Mouse (Mus musculus): ENCODE data around the gene Slc17a5. TPM values are rescaled to one million over a fixed set of nuclear protein-coding genes. Genes with fewer than 3 reads are reported as not detected.

Gene Slc17a5
- polyA plus RNA-seq, 1 experiment from 2014 or later, result 16.6 TPM

DNA sequence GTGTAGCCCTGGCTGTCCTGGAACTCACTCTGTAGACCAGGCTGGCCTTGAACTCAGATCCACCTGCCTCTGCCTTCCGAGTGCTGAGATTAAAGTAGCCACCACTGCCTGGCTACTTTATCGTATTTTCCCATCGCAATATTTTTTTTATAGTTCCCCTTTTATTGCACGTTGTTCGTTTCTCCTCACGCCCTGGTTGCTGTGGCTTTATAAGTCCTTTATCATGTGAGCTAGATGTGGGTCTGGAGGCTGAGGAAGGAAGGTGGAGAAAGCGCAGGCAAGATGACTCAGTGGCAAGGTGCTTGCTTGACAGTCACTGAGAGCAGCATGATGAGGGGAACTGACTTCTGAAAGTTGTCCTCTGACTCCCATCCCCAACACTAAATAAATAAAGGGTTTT, 9.0 kb downstream of the Slc17a5 start:
- Histone ChIP-seq H3K4me1 (replicated peaks; ENCODE audit: control insufficient read depth, insufficient read depth, low read length) (0 out of 2 replicates have a peak, but pooled peaks cover 3% of the 10 kb centered on the region), H3K9ac (replicated peaks; ENCODE audit: low read depth, low read length) (no peak overlapping the region), H3K9me3 (ENCODE audit: control insufficient read depth, low read length) (no peaks in the 10 kb centered on the region), H3K27ac (ENCODE audit: low read length) (no peak overlapping the region), H3K36me3 (ENCODE audit: control insufficient read depth, insufficient read depth) (peaks cover 12% of the 10 kb centered on the region), H3K4me2 (ENCODE audit: low read length) (no peak overlapping the region), H3K4me3 (replicated peaks; ENCODE audit: low read length) (no peak overlapping the region), H3K27me3 (replicated peaks; ENCODE audit: control insufficient read depth, insufficient read depth, low read length) (no peaks in the 10 kb centered on the region)
- ATAC-seq, result no peak
- 92% methylated on average over 7 of the region's 7 CpGs for WGBS

DNA sequence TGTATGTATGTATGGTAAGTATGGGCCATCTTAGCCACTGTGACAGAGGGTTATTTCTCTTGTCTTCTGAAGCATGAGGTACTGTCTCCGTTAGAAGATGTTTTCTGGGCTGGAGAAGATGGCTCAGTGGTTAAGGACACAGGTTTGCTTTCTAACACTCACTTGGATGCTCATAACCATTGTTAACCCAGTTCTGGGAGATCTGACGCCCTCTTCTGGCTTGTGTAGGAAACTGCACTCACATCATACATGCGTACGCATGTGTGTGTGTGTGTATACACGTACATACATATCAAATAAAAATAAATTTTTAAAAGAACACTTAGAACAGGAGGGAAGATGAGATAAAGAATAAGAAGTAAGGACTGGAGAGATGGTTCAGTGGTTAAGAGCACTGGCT, 11.4 kb downstream of the Slc17a5 start:
- Histone ChIP-seq H3K9me3 (ENCODE audit: control insufficient read depth, low read length) (no peaks in the 10 kb centered on the region), H3K4me2 (ENCODE audit: low read length) (no peak overlapping the region), H3K4me3 (replicated peaks; ENCODE audit: low read length) (no peak overlapping the region), H3K9ac (replicated peaks; ENCODE audit: low read depth, low read length) (no peak overlapping the region), H3K27me3 (replicated peaks; ENCODE audit: control insufficient read depth, insufficient read depth, low read length) (no peaks in the 10 kb centered on the region), H3K27ac (ENCODE audit: low read length) (no peak overlapping the region), H3K36me3 (ENCODE audit: control insufficient read depth, insufficient read depth) (peaks cover 12% of the 10 kb centered on the region), H3K4me1 (replicated peaks; ENCODE audit: control insufficient read depth, insufficient read depth, low read length) (0 out of 2 replicates have a peak, but pooled peaks cover 3% of the 10 kb centered on the region)
- WGBS, result 93% methylated on average over 5 of the region's 5 CpGs
- no peak for ATAC-seq

GRCm38 (mm10) chr9:78569934-78570333, 17.9 kb downstream of the Slc17a5 start:
- no peak overlapping the region for H3K27ac ChIP-seq (ENCODE audit: low read length)
- peaks cover 9% of the 10 kb centered on the region for H3K36me3 ChIP-seq (ENCODE audit: control insufficient read depth, insufficient read depth)
- 74% methylated on average over 9 of the region's 9 CpGs for WGBS
- H3K4me2 ChIP-seq (ENCODE audit: low read length), result no peak overlapping the region
- H3K9ac ChIP-seq (replicated peaks; ENCODE audit: low read depth, low read length), result no peak overlapping the region
- no peak overlapping the region for H3K4me3 ChIP-seq (replicated peaks; ENCODE audit: low read length)
- H3K4me1 ChIP-seq (replicated peaks; ENCODE audit: control insufficient read depth, insufficient read depth, low read length), result no peaks in the 10 kb centered on the region
- no peak for ATAC-seq
- no peaks in the 10 kb centered on the region for H3K27me3 ChIP-seq (replicated peaks; ENCODE audit: control insufficient read depth, insufficient read depth, low read length)
- no peaks in the 10 kb centered on the region; the same call in 1 of the 2 replicates for H3K9me3 ChIP-seq (ENCODE audit: control insufficient read depth, low read length)

GRCm38 (mm10) chr9:78559479-78559878, 28.4 kb downstream of the Slc17a5 start:
- H3K9me3 ChIP-seq (ENCODE audit: control insufficient read depth, low read length), result no peaks in the 10 kb centered on the region
- no peak for ATAC-seq

DNA sequence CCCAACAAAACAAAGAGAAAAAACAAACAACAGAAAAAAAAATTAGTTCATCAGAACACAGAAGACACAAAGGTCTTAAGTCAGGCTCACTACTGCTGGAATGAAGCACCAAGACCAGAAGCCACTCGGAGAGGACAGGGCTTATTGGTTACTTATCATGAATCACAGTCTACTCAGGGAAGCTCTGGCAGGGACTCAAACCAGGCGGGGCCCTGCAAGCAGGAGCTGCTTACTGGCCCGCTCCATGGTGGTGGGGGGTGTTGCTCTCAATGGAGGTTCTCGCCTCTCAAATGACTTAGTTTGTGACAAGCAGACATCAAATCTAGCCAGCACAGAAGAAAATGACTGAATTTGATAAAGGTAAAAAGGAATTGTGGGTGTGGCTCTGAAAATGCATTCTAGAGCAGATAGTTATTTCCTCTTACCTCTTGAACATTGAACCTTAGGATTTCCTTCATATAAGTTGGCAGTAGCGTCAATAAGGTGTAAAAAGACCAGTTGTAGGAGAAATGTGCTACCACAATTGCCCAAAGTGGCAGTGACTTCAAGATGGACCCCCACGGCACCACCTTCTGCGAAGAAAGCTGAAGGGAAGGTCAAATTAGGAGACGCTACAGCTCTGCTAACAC, 29.1 kb downstream of the Slc17a5 start:
- Histone ChIP-seq H3K27me3 (replicated peaks; ENCODE audit: control insufficient read depth, insufficient read depth, low read length) (no peaks in the 10 kb centered on the region), H3K27ac (ENCODE audit: low read length) (no peak overlapping the region), H3K4me3 (replicated peaks; ENCODE audit: low read length) (no peak overlapping the region), H3K36me3 (ENCODE audit: control insufficient read depth, insufficient read depth) (peaks cover 3% of the 10 kb centered on the region; the same call in 1 of the 2 replicates), H3K4me2 (ENCODE audit: low read length) (no peak overlapping the region), H3K4me1 (replicated peaks; ENCODE audit: control insufficient read depth, insufficient read depth, low read length) (no peaks in the 10 kb centered on the region), H3K9ac (replicated peaks; ENCODE audit: low read depth, low read length) (no peak overlapping the region), H3K9me3 (ENCODE audit: control insufficient read depth, low read length) (no peaks in the 10 kb centered on the region)
- WGBS, result 76% methylated on average over 8 of the region's 8 CpGs
- no peak for ATAC-seq

More at GRCm38 (mm10) chr9:78559479-78559878, 28.4 kb downstream of the Slc17a5 start:
- Histone ChIP-seq H3K27ac (ENCODE audit: low read length) (no peak overlapping the region), H3K4me2 (ENCODE audit: low read length) (no peak overlapping the region), H3K36me3 (ENCODE audit: control insufficient read depth, insufficient read depth) (peaks cover 3% of the 10 kb centered on the region; the same call in 1 of the 2 replicates), H3K4me3 (replicated peaks; ENCODE audit: low read length) (no peak overlapping the region), H3K9ac (replicated peaks; ENCODE audit: low read depth, low read length) (no peak overlapping the region), H3K27me3 (replicated peaks; ENCODE audit: control insufficient read depth, insufficient read depth, low read length) (no peaks in the 10 kb centered on the region), H3K4me1 (replicated peaks; ENCODE audit: control insufficient read depth, insufficient read depth, low read length) (no peaks in the 10 kb centered on the region)
- WGBS, result 91% methylated on average over 4 of the region's 4 CpGs

- no peak overlapping the region for H3K27ac ChIP-seq (ENCODE audit: low read length)
- 87% methylated on average over 1 of the region's 1 CpGs for WGBS
- H3K9me3 ChIP-seq (ENCODE audit: control insufficient read depth, low read length), result no peaks in the 10 kb centered on the region
- no peaks in the 10 kb centered on the region for H3K27me3 ChIP-seq (replicated peaks; ENCODE audit: control insufficient read depth, insufficient read depth, low read length)
- no peak overlapping the region for H3K9ac ChIP-seq (replicated peaks; ENCODE audit: low read depth, low read length)
- no peak overlapping the region for H3K4me2 ChIP-seq (ENCODE audit: low read length)
- no peak for ATAC-seq
- no peak overlapping the region for H3K4me3 ChIP-seq (replicated peaks; ENCODE audit: low read length)
- no peaks in the 10 kb centered on the region for H3K4me1 ChIP-seq (replicated peaks; ENCODE audit: control insufficient read depth, insufficient read depth, low read length)
- H3K36me3 ChIP-seq (ENCODE audit: control insufficient read depth, insufficient read depth), result peaks cover 3% of the 10 kb centered on the region; the same call in 1 of the 2 replicates
These were observed 30.8 kb downstream of the Slc17a5 start for GRCm38 (mm10) chr9:78557041-78557440.

- peak; percentile 57 for ATAC-seq
- 49% methylated on average over 12 of the region's 12 CpGs for WGBS
- Histone ChIP-seq H3K27me3 (replicated peaks; ENCODE audit: control insufficient read depth, insufficient read depth, low read length) (no peaks in the 10 kb centered on the region), H3K4me2 (ENCODE audit: low read length) (no peak overlapping the region), H3K4me3 (replicated peaks; ENCODE audit: low read length) (no peak overlapping the region), H3K4me1 (replicated peaks; ENCODE audit: control insufficient read depth, insufficient read depth, low read length) (no peaks in the 10 kb centered on the region), H3K27ac (ENCODE audit: low read length) (no peak overlapping the region), H3K9me3 (ENCODE audit: control insufficient read depth, low read length) (no peaks in the 10 kb centered on the region), H3K36me3 (ENCODE audit: control insufficient read depth, insufficient read depth) (peaks cover 3% of the 10 kb centered on the region; the same call in 1 of the 2 replicates), H3K9ac (replicated peaks; ENCODE audit: low read depth, low read length) (no peak overlapping the region)
These were observed 34.9 kb downstream of the Slc17a5 start for GRCm38 (mm10) chr9:78552984-78553383.

DNA sequence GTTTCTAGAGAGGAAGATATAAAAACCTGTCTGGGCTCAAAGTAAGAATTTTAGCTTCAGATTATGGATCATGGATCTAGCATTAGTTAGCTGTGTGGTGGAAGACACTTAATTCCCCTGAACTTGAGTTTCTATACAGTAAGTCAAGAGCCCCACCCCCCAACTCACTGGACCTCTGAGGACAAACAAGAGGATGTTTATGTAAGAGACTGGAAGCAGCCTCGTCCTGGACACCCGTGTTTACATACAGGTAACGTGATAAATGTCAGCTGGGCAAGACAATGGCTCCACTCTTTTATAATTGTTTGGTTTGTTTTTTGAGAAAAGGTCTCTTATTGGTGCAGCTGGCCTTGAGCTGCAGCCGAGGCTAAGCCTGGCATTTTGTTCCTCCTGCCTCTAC, 36.1 kb downstream of the Slc17a5 start:
- H3K4me3 ChIP-seq (replicated peaks; ENCODE audit: low read length), result no peak overlapping the region
- H3K4me1 ChIP-seq (replicated peaks; ENCODE audit: control insufficient read depth, insufficient read depth, low read length), result no peaks in the 10 kb centered on the region
- no peak overlapping the region for H3K27ac ChIP-seq (ENCODE audit: low read length)
- H3K27me3 ChIP-seq (replicated peaks; ENCODE audit: control insufficient read depth, insufficient read depth, low read length), result no peaks in the 10 kb centered on the region
- 83% methylated on average over 4 of the region's 4 CpGs for WGBS
- H3K9ac ChIP-seq (replicated peaks; ENCODE audit: low read depth, low read length), result no peak overlapping the region
- peaks cover 2% of the 10 kb centered on the region; the same call in 1 of the 2 replicates for H3K36me3 ChIP-seq (ENCODE audit: control insufficient read depth, insufficient read depth)
- H3K4me2 ChIP-seq (ENCODE audit: low read length), result no peak overlapping the region
- no peaks in the 10 kb centered on the region for H3K9me3 ChIP-seq (ENCODE audit: control insufficient read depth, low read length)
- ATAC-seq, result no peak

DNA sequence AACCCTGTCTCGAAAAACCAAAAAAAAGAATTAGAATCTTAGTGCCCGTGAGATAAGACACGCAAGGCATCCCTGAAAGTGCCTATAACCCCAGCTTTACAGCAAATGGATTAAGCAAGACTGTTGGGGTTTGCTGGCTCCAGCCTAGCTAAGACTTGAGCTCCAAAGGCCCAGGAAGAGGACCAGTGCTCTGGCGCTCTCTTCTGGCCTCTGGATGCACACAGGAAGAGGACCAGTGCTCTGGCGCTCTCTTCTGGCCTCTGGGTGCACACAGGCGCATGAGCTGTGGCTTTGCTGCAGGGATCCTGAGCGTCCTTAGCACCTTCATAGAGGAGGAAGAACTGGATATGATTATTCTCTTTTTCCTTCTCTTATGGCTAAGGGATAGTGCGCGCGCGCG, 40.1 kb downstream of the Slc17a5 start:
- ATAC-seq, result no peak

More for the DNA sequence above, 40.1 kb downstream of the Slc17a5 start:
- Histone ChIP-seq H3K9ac (replicated peaks; ENCODE audit: low read depth, low read length) (no peak overlapping the region), H3K9me3 (ENCODE audit: control insufficient read depth, low read length) (no peaks in the 10 kb centered on the region), H3K27ac (ENCODE audit: low read length) (no peak overlapping the region), H3K4me1 (replicated peaks; ENCODE audit: control insufficient read depth, insufficient read depth, low read length) (no peaks in the 10 kb centered on the region), H3K36me3 (ENCODE audit: control insufficient read depth, insufficient read depth) (no peaks in the 10 kb centered on the region), H3K4me3 (replicated peaks; ENCODE audit: low read length) (no peak overlapping the region), H3K27me3 (replicated peaks; ENCODE audit: control insufficient read depth, insufficient read depth, low read length) (no peaks in the 10 kb centered on the region), H3K4me2 (ENCODE audit: low read length) (no peak overlapping the region)
- WGBS, result 86% methylated on average over 12 of the region's 12 CpGs
